Mouse (Mus musculus): ENCODE results near the gene Arglu1. TPM values are rescaled to one million over a fixed set of nuclear protein-coding genes. Genes with fewer than 3 reads are reported as not detected.

The Arglu1 gene
- polyA plus RNA-seq, 1 experiment = 20.7 TPM

- no peak for TF ChIP-seq POLR2A (IDR thresholded peaks at IDR 0.05; ENCODE audit: low read depth, low read length)
- no peak for TF ChIP-seq CTCF (IDR thresholded peaks at IDR 0.05; ENCODE audit: extremely low read depth, insufficient read depth, insufficient read length, insufficient replicate concordance)
- 56% methylated on average over 2 of the region's 2 CpGs for WGBS
- H3K4me3 ChIP-seq (ENCODE audit: extremely low read depth, insufficient read depth, insufficient read length) = no peak overlapping the region
- H3K27ac ChIP-seq (ENCODE audit: insufficient read depth, low read length) = no peak overlapping the region
- no peaks in the 10 kb centered on the region for H3K36me3 ChIP-seq (ENCODE audit: control insufficient read depth, insufficient read depth, low read length)
- H3K27me3 ChIP-seq (ENCODE audit: control insufficient read depth, insufficient read depth, low read length) = no peaks in the 10 kb centered on the region
- DNase-seq (ENCODE audit: low read depth in 1 of 2, low spot score in 2 of 2) = no peak
- H3K4me1 ChIP-seq (ENCODE audit: control insufficient read depth, insufficient read depth, insufficient read length) = no peaks in the 10 kb centered on the region
These were observed 13.3 kb upstream of the Arglu1 start for GRCm38 (mm10) chr8:8703668-8704067.

- H3K4me3 ChIP-seq (ENCODE audit: extremely low read depth, insufficient read depth, insufficient read length) = no peak overlapping the region
- no peaks in the 10 kb centered on the region for H3K36me3 ChIP-seq (ENCODE audit: control insufficient read depth, insufficient read depth, low read length)
- no peaks in the 10 kb centered on the region for H3K27me3 ChIP-seq (ENCODE audit: control insufficient read depth, insufficient read depth, low read length)
- TF ChIP-seq POLR2A (IDR thresholded peaks at IDR 0.05; ENCODE audit: low read depth, low read length) = no peak
- TF ChIP-seq CTCF (IDR thresholded peaks at IDR 0.05; ENCODE audit: extremely low read depth, insufficient read depth, insufficient read length, insufficient replicate concordance) = no peak
- H3K4me1 ChIP-seq (ENCODE audit: control insufficient read depth, insufficient read depth, insufficient read length) = no peaks in the 10 kb centered on the region
- DNase-seq (ENCODE audit: low read depth in 1 of 2, low spot score in 2 of 2) = no peak
- no peak overlapping the region for H3K27ac ChIP-seq (ENCODE audit: insufficient read depth, low read length)
- 93% methylated on average over 10 of the region's 10 CpGs for WGBS
These were observed 10.5 kb upstream of the Arglu1 start for GRCm38 (mm10) chr8:8700821-8701220.

- Histone ChIP-seq H3K27ac (ENCODE audit: insufficient read depth, low read length) (no peak overlapping the region), H3K4me1 (ENCODE audit: control insufficient read depth, insufficient read depth, insufficient read length) (no peaks in the 10 kb centered on the region), H3K36me3 (ENCODE audit: control insufficient read depth, insufficient read depth, low read length) (no peaks in the 10 kb centered on the region), H3K4me3 (ENCODE audit: extremely low read depth, insufficient read depth, insufficient read length) (no peak overlapping the region), H3K27me3 (ENCODE audit: control insufficient read depth, insufficient read depth, low read length) (no peaks in the 10 kb centered on the region)
- DNase-seq (ENCODE audit: low read depth in 1 of 2, low spot score in 2 of 2) = no peak
- TF ChIP-seq POLR2A (IDR thresholded peaks at IDR 0.05; ENCODE audit: low read depth, low read length) (no peak), CTCF (IDR thresholded peaks at IDR 0.05; ENCODE audit: extremely low read depth, insufficient read depth, insufficient read length, insufficient replicate concordance) (no peak)
- WGBS = 83% methylated on average over 4 of the region's 4 CpGs
These were observed 9.9 kb upstream of the Arglu1 start for GRCm38 (mm10) chr8:8700229-8700628.

GRCm38 (mm10) chr8:8689454-8690145 lies 721 bp downstream of the Arglu1 start:
- DNase-seq (ENCODE audit: low read depth in 1 of 2, low spot score in 2 of 2) = peak; percentile 26 to 59
- H3K4me1 ChIP-seq (ENCODE audit: control insufficient read depth, insufficient read depth, insufficient read length) = peaks cover 15% of the 10 kb centered on the region
- TF ChIP-seq CTCF (IDR thresholded peaks at IDR 0.05; ENCODE audit: extremely low read depth, insufficient read depth, insufficient read length, insufficient replicate concordance) (no peak), POLR2A (IDR thresholded peaks at IDR 0.05; ENCODE audit: low read depth, low read length) (no peak; the same call in 1 of the 2 replicates)
- peak overlapping the region; percentile 91 for H3K27ac ChIP-seq (ENCODE audit: insufficient read depth, low read length)
- H3K36me3 ChIP-seq (ENCODE audit: control insufficient read depth, insufficient read depth, low read length) = no peaks in the 10 kb centered on the region
- H3K27me3 ChIP-seq (ENCODE audit: control insufficient read depth, insufficient read depth, low read length) = no peaks in the 10 kb centered on the region
- H3K4me3 ChIP-seq (ENCODE audit: extremely low read depth, insufficient read depth, insufficient read length) = peak overlapping the region; percentile 100
- WGBS = under 1% methylated on average over 68 of the region's 68 CpGs

- peak in 1 of 2 experiments; percentile 11 for DNase-seq (ENCODE audit: low read depth in 1 of 2, low spot score in 2 of 2)
- WGBS = 3% methylated on average over 9 of the region's 9 CpGs
These were observed 1.4 kb downstream of the Arglu1 start for GRCm38 (mm10) chr8:8688823-8689453.

GRCm38 (mm10) chr8:8685517-8685916 lies 4.8 kb downstream of the Arglu1 start:
- no peak for DNase-seq (ENCODE audit: low read depth in 1 of 2, low spot score in 2 of 2)
- Histone ChIP-seq H3K4me1 (ENCODE audit: control insufficient read depth, insufficient read depth, insufficient read length) (peaks cover 15% of the 10 kb centered on the region), H3K27ac (ENCODE audit: insufficient read depth, low read length) (no peak overlapping the region), H3K36me3 (ENCODE audit: control insufficient read depth, insufficient read depth, low read length) (peaks cover 15% of the 10 kb centered on the region), H3K27me3 (ENCODE audit: control insufficient read depth, insufficient read depth, low read length) (no peaks in the 10 kb centered on the region), H3K4me3 (ENCODE audit: extremely low read depth, insufficient read depth, insufficient read length) (no peak overlapping the region)
- 29% methylated on average over 2 of the region's 2 CpGs for WGBS
- no peak for TF ChIP-seq CTCF (IDR thresholded peaks at IDR 0.05; ENCODE audit: extremely low read depth, insufficient read depth, insufficient read length, insufficient replicate concordance)
- no peak for TF ChIP-seq POLR2A (IDR thresholded peaks at IDR 0.05; ENCODE audit: low read depth, low read length)

More at GRCm38 (mm10) chr8:8688823-8689453, 1.4 kb downstream of the Arglu1 start:
- TF ChIP-seq POLR2A (IDR thresholded peaks at IDR 0.05; ENCODE audit: low read depth, low read length) (no peak), CTCF (IDR thresholded peaks at IDR 0.05; ENCODE audit: extremely low read depth, insufficient read depth, insufficient read length, insufficient replicate concordance) (no peak)
- Histone ChIP-seq H3K36me3 (ENCODE audit: control insufficient read depth, insufficient read depth, low read length) (no peaks in the 10 kb centered on the region), H3K27ac (ENCODE audit: insufficient read depth, low read length) (no peak overlapping the region), H3K4me1 (ENCODE audit: control insufficient read depth, insufficient read depth, insufficient read length) (peaks cover 15% of the 10 kb centered on the region), H3K27me3 (ENCODE audit: control insufficient read depth, insufficient read depth, low read length) (no peaks in the 10 kb centered on the region), H3K4me3 (ENCODE audit: extremely low read depth, insufficient read depth, insufficient read length) (peak overlapping the region; percentile 100)

GRCm38 (mm10) chr8:8682697-8683096 lies 7.6 kb downstream of the Arglu1 start:
- Histone ChIP-seq H3K27me3 (ENCODE audit: control insufficient read depth, insufficient read depth, low read length) (no peaks in the 10 kb centered on the region), H3K4me1 (ENCODE audit: control insufficient read depth, insufficient read depth, insufficient read length) (peaks cover 6% of the 10 kb centered on the region), H3K4me3 (ENCODE audit: extremely low read depth, insufficient read depth, insufficient read length) (no peak overlapping the region), H3K36me3 (ENCODE audit: control insufficient read depth, insufficient read depth, low read length) (peaks cover 25% of the 10 kb centered on the region), H3K27ac (ENCODE audit: insufficient read depth, low read length) (no peak overlapping the region)
- WGBS = 93% methylated on average over 3 of the region's 3 CpGs
- no peak for DNase-seq (ENCODE audit: low read depth in 1 of 2, low spot score in 2 of 2)
- no peak for TF ChIP-seq CTCF (IDR thresholded peaks at IDR 0.05; ENCODE audit: extremely low read depth, insufficient read depth, insufficient read length, insufficient replicate concordance)
- TF ChIP-seq POLR2A (IDR thresholded peaks at IDR 0.05; ENCODE audit: low read depth, low read length) = no peak
